Mouse (Mus musculus) lung, embryonic 14.5 days (tissue): Measurements from ENCODE around the gene Foxp1. TPM values are rescaled to one million over a fixed set of nuclear protein-coding genes. Genes with fewer than 3 reads are reported as not detected.

Source experiments
- ATAC-seq: fragments of 200-750 bp; cut with Nextera tagmentation; 2 replicates; pipeline ENCODE4 v1.8.0; 2017; ENCODE audit warnings: mild to moderate bottlenecking, moderate TSS enrichment, moderate library complexity; ENCODE audit not compliant: insufficient read depth
- DNase-seq: peaks from one replicate; pipeline ENCODE4 v3.0.0-alpha.2; 2015
- H3K27ac ChIP-seq: fragments of 300-500 bp; sonication (generic); 2 replicates; pipeline ENCODE4 v1.5.1; 2014; ENCODE audit warnings: low read depth, mild to moderate bottlenecking, moderate library complexity
- H3K27me3 ChIP-seq: fragments of 300-500 bp; sonication (generic); 2 replicates; pipeline ENCODE4 v1.6.1; 2014; ENCODE audit warnings: low read length, control low read depth; ENCODE audit not compliant: insufficient read depth
- H3K36me3 ChIP-seq: fragments of 300-500 bp; sonication (generic); 2 replicates; pipeline ENCODE4 v1.6.1; 2014; ENCODE audit warnings: control low read depth; ENCODE audit not compliant: insufficient read depth
- H3K4me1 ChIP-seq: fragments of 300-500 bp; sonication (generic); 2 replicates; pipeline ENCODE4 v1.6.1; 2014; ENCODE audit warnings: antibody characterized with exemption, control low read depth; ENCODE audit not compliant: insufficient read depth
- H3K4me2 ChIP-seq: fragments of 300-500 bp; sonication (generic); 2 replicates; pipeline ENCODE4 v1.6.1; 2014; ENCODE audit warnings: mild to moderate bottlenecking
- H3K4me3 ChIP-seq: fragments of 300-500 bp; sonication (generic); 2 replicates; pipeline ENCODE4 v1.5.1; 2014; ENCODE audit warnings: low read depth, low read length
- H3K9ac ChIP-seq: fragments of 300-500 bp; sonication (generic); 2 replicates; pipeline ENCODE4 v1.6.1; 2014
- H3K9me3 ChIP-seq: fragments of 300-500 bp; sonication (generic); 2 replicates; pipeline ENCODE4 v1.6.1; 2016; ENCODE audit warnings: low read depth, low read length, control low read depth
- CTCF ChIP-seq: IDR thresholded peaks from 2 replicates; pipeline ENCODE4 v1.5.1; 2016; ENCODE audit warnings: antibody characterized with exemption, low read depth
- WGBS: fragments of 180-500 bp; shearing (Covaris S2); extraction: QIAGEN DNeasy Blood & Tissue Kit; methylation state at CpG from one replicate; pipeline ENCODE4 v1.1.7; 2014; 5-methylcytosine and 5-hydroxymethylcytosine counted together
- polyA plus RNA-seq: library from polyadenylated mRNA; unstranded; fragments of >200 nt; fragmentation: Nextera tagmentation; extraction: Ambion mirVana; gene quantifications from 2 replicates; pipeline ENCODE4 v1.2.1, GENCODE M21; 2014

The Foxp1 gene
- polyA plus RNA-seq, 1 experiment from 2014 or later: 111 TPM

- Histone ChIP-seq H3K27me3 (no peaks in the 10 kb centered on the region), H3K4me3 (no peak overlapping the region), H3K9ac (no peak overlapping the region), H3K4me2 (no peak overlapping the region), H3K9me3 (no peaks in the 10 kb centered on the region), H3K4me1 (no peaks in the 10 kb centered on the region), H3K36me3 (no peaks in the 10 kb centered on the region), H3K27ac (no peak overlapping the region)
- no peak for DNase-seq
- ATAC-seq: no peak
- WGBS: 76% methylated on average over 7 of the region's 7 CpGs
- no peak for TF ChIP-seq CTCF
These were observed 250.8 kb downstream of the Foxp1 start for GRCm38 (mm10) chr6:99271741-99272140.

DNA sequence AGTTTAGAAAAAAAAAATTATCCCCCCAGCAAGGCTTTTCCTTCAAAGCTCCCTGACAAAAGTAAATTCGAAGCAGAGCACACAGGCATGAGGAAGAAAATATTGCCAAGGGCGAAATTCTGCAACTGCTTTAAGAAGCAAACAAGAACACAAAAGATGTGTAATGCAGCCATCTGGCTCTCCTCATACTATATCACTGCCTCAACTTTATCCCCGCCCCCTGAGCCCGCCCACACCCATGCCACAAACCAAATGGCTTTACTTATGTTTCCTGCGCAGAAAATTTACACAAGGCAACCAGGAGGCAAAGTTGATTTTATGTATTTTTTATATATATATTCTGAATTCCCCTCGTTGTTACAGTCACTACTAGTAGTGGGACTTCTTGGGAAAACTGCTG is 252.6 kb downstream of the Foxp1 start:
- no peaks in the 10 kb centered on the region for H3K27me3 ChIP-seq
- DNase-seq: peak; percentile 50
- no peaks in the 10 kb centered on the region for H3K9me3 ChIP-seq
- H3K4me3 ChIP-seq: no peak overlapping the region
- 62% methylated on average over 6 of the region's 6 CpGs for WGBS
- H3K4me2 ChIP-seq: no peak overlapping the region
- no peak for TF ChIP-seq CTCF
- H3K36me3 ChIP-seq: no peaks in the 10 kb centered on the region
- no peak for ATAC-seq
- no peak overlapping the region for H3K27ac ChIP-seq
- H3K4me1 ChIP-seq: peaks cover 15% of the 10 kb centered on the region
- H3K9ac ChIP-seq: no peak overlapping the region

GRCm38 (mm10) chr6:99268171-99269061 is 254.1 kb downstream of the Foxp1 start:
- Histone ChIP-seq H3K27ac (no peak overlapping the region), H3K4me1 (peaks cover 27% of the 10 kb centered on the region), H3K27me3 (no peaks in the 10 kb centered on the region), H3K9ac (no peak overlapping the region), H3K9me3 (no peaks in the 10 kb centered on the region), H3K36me3 (no peaks in the 10 kb centered on the region), H3K4me3 (no peak overlapping the region), H3K4me2 (no peak overlapping the region)
- WGBS: 53% methylated on average over 20 of the region's 20 CpGs
- ATAC-seq (no peak), DNase-seq (no peak)
- TF ChIP-seq CTCF: no peak

DNA sequence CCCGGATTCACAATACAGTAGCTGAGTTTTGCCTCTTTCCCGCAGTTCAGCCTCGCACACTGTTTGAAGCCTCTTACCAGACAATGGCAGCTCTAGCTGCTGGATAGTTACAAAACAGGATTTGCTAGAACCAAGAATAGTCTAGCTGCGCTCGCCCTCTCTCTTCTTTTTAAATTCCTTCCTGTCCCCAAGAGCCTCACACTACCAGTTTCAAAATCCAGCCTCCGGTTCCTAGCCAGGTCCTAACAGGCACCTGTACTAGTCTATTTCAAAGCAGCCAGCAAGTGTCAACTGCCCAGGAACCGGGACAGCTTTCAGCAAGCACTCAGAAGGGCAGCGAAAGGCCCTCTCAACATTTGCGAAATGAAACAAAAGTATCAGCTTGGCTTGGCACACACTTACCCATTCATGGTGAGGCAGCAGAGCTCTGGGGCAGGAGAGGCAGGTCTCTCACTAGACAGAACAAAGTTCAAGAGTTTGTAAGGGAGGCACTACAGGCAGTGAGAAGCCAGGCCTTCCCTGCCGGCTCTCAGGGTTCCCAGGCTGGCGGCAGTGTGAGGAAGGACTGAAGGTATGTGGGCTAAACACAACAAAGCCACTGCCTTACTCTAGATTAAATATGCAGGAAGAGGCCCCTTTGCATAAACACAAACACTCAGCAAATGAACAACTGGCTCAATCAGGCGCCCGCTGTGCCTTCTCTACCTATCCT is 256.4 kb downstream of the Foxp1 start:
- Histone ChIP-seq H3K4me2 (peak overlapping the region; percentile 58), H3K4me3 (peak overlapping the region; percentile 22), H3K9me3 (no peaks in the 10 kb centered on the region), H3K4me1 (peaks cover 30% of the 10 kb centered on the region), H3K27ac (peak overlapping the region; percentile 90), H3K9ac (peak overlapping the region; percentile 24), H3K27me3 (no peaks in the 10 kb centered on the region), H3K36me3 (no peaks in the 10 kb centered on the region)
- peak; percentile 63 for DNase-seq
- no peak for TF ChIP-seq CTCF
- 25% methylated on average over 13 of the region's 13 CpGs for WGBS
- ATAC-seq: peak; percentile 72

GRCm38 (mm10) chr6:99265173-99265572 is 257.3 kb downstream of the Foxp1 start:
- no peaks in the 10 kb centered on the region for H3K9me3 ChIP-seq
- TF ChIP-seq CTCF: peak; percentile 48; the same call in 1 of the 2 replicates
- no peak overlapping the region for H3K9ac ChIP-seq
- peak overlapping the region; percentile 22 for H3K4me3 ChIP-seq
- H3K27me3 ChIP-seq: no peaks in the 10 kb centered on the region
- ATAC-seq (no peak), DNase-seq (peak; percentile 47)
- peaks cover 30% of the 10 kb centered on the region for H3K4me1 ChIP-seq
- H3K27ac ChIP-seq: peak overlapping the region; percentile 90
- no peaks in the 10 kb centered on the region for H3K36me3 ChIP-seq
- peak overlapping the region; percentile 58 for H3K4me2 ChIP-seq
- 22% methylated on average over 4 of the region's 4 CpGs for WGBS

GRCm38 (mm10) chr6:99264192-99265093 is 258.1 kb downstream of the Foxp1 start:
- Histone ChIP-seq H3K4me1 (peaks cover 30% of the 10 kb centered on the region), H3K4me3 (0 out of 2 replicates have a peak overlapping the region, but pooled peaks have one; percentile 4), H3K36me3 (no peaks in the 10 kb centered on the region), H3K9ac (no peak overlapping the region), H3K9me3 (no peaks in the 10 kb centered on the region), H3K27ac (peak overlapping the region; percentile 30), H3K4me2 (peak overlapping the region; percentile 58), H3K27me3 (no peaks in the 10 kb centered on the region)
- TF ChIP-seq CTCF: no peak
- 30% methylated on average over 13 of the region's 13 CpGs for WGBS
- ATAC-seq (no peak), DNase-seq (peak; percentile 27)
